Mouse (Mus musculus) splenic B cell, adult 2 months (primary cell): ENCODE results near the gene Pdzph1.

Source experiments
- DNase-seq: peaks from one replicate; pipeline ENCODE4 v3.0.0-alpha.2; 2011; ENCODE audit warnings: low read depth, low spot score
- H3K27me3 ChIP-seq: 2 replicates; pipeline ENCODE4 v1.6.1; 2012; ENCODE audit warnings: mild to moderate bottlenecking, low read length, moderate library complexity, mixed read lengths; ENCODE audit not compliant: control insufficient read depth, poor library complexity, insufficient read depth, severe bottlenecking
- H3K36me3 ChIP-seq: 2 replicates; pipeline ENCODE4 v1.6.1; 2012; ENCODE audit warnings: mild to moderate bottlenecking, low read length, moderate library complexity, mixed read lengths; ENCODE audit not compliant: control insufficient read depth, poor library complexity, insufficient read depth, severe bottlenecking

Gene Pdzph1

GRCm38 (mm10) chr17:58889905-58890645 lies 101.1 kb downstream of the Pdzph1 start:
- DNase-seq: no peak
- Histone ChIP-seq H3K36me3 (no peaks in the 10 kb centered on the region), H3K27me3 (no peaks in the 10 kb centered on the region)

GRCm38 (mm10) chr17:58884393-58884792 lies 106.8 kb downstream of the Pdzph1 start:
- Histone ChIP-seq H3K27me3 (no peaks in the 10 kb centered on the region), H3K36me3 (no peaks in the 10 kb centered on the region)
- DNase-seq: no peak

- H3K36me3 ChIP-seq: no peaks in the 10 kb centered on the region
- H3K27me3 ChIP-seq: no peaks in the 10 kb centered on the region
- DNase-seq: no peak
Measured at GRCm38 (mm10) chr17:58873356-58873755, 117.8 kb downstream of the Pdzph1 start.

GRCm38 (mm10) chr17:58870795-58871194 lies 120.4 kb downstream of the Pdzph1 start:
- H3K36me3 ChIP-seq: no peaks in the 10 kb centered on the region
- DNase-seq: no peak
- no peaks in the 10 kb centered on the region for H3K27me3 ChIP-seq
